Mouse (Mus musculus) spleen, postnatal 36 days (tissue): ENCODE measurements around the gene Alcam.

Source experiments
- DNase-seq, 2 experiments: peaks; one replicate each; pipeline ENCODE4 v3.0.0; 2022; ENCODE audit warnings: low spot score in 2 of 2, mixed read lengths in 1 of 2

Gene Alcam

DNA sequence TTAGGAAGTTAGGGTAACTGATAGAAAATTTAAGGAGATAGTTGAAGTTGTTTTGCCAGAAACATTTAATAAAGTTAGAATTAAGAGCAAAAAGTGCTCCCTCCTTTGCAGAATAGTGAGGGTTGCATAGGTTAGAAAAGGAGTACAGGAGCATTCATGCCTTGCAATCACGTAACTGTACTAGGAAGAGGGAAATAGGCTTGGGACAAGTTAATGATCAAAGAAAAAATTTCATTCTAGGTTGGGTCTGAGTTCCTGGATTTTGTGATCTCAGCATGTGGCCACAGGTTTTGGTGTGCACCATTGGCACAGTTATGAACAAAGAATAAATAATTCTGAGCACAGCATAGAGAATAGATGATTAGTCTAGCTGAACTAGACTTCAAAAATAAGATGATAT lies 192.1 kb downstream of the Alcam start:
- no peak for DNase-seq

GRCm38 (mm10) chr16:52250935-52251334 lies 202.9 kb downstream of the Alcam start:
- DNase-seq: no peak

DNA sequence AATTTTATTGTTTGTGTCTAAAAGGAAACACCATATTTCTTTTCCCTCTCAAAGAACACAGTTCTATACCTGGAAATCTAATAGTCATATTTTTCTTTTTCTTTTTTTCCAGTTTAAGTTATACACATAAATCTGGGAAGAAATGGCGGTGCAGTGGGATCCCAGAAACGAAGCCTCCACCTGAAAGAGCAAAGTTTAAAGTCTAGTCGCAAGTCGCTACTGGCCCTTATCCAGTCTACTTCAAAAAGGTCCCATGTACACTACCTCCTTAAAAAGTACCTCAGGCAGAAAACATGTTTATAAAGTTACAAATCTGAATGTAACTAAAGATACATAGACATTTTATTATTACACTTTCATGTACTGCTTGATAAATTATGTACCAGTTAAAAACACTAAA lies 203.7 kb downstream of the Alcam start:
- no peak for DNase-seq

GRCm38 (mm10) chr16:52243421-52243973 lies 210.4 kb downstream of the Alcam start:
- no peak for DNase-seq

GRCm38 (mm10) chr16:52242144-52242543 lies 211.7 kb downstream of the Alcam start:
- no peak for DNase-seq

GRCm38 (mm10) chr16:52229930-52230329 lies 223.9 kb downstream of the Alcam start:
- DNase-seq: no peak

GRCm38 (mm10) chr16:52229446-52229845 lies 224.4 kb downstream of the Alcam start:
- no peak for DNase-seq

DNA sequence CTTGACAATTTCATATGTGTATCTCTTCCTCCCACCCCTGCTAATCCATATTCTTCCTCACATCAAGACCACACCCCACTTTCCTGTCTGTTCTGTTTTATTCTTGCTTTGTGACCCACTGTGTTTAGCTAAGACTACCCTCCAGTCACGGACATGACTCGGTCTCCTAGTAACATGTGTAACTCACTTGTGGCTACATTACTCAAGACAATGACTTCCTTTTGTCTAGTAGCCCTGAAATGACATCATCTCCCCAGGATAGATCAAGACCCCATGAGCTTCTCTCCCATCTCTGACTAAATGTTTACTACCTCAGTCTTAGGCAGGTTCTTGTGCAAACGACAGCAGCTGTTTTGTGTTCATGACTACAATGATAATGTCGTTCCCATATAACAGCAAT lies 231.0 kb downstream of the Alcam start:
- no peak for DNase-seq

- DNase-seq: no peak
Observed at GRCm38 (mm10) chr16:52219069-52219468, 234.8 kb downstream of the Alcam start.

DNA sequence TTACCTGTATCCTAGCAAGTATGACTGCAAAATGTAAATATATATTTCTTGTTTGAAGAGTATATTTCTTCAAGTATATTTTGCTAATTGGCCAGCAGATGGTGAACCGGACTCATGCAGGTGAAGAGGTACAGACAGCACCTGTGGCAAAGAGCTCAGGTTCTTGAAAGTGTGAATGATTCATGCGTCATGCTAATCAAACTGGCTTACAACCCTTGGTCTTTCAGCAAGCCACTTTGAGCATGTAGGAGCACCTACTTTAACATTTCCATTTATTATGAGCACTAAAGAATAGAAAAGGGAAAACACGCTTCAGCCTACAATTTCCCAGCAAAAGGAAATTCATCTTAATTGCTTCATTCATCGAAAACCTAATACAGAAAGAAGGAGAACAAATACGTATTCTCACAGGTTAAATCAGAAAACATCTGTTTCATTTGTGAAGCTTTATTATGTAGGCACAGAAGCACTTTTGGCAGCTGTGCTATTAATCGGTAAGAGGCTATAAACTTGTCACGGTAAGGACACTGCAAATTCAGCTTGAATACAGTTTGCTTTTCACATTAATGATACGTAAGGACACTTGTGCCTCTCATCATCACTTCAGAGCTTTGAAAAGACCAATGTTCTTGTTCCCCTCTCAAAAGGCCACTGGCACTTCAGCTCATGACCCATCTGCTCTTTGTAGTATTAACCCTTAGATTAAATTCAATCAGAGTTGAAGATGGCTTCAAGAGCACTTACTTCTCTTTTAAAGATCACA lies 242.8 kb downstream of the Alcam start:
- no peak for DNase-seq

DNA sequence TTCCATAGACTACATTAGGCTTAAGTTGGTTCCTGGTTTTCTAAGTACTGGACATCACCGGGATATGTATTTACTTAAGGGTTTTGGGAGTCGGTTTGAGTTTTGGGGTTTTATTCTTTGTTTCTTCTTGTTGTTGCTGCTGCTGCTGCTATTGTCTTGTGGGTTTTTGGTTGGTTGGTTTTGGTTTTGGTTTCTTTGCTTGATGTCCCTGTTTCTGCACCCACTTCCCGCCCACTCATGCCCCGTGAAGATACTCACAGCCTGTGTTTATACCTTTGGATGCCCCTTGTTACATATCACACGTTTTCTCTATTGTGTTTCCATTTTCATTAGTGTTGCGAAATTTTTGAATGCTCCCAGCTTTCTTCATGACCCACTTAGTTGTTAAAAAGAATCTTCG lies 253.8 kb downstream of the Alcam start:
- DNase-seq: peak; percentile 9 to 27
